Mouse (Mus musculus) intestine, embryonic 15.5 days (tissue): Measurements from ENCODE around the gene Slc22a13. TPM values are rescaled to one million over a fixed set of nuclear protein-coding genes. Genes with fewer than 3 reads are reported as not detected.

Experiments used
- ATAC-seq: fragments of 200-750 bp; cut with Nextera tagmentation; 2 replicates; pipeline ENCODE4 v1.8.0; 2017; ENCODE audit warnings: moderate TSS enrichment, moderate library complexity
- H3K27ac ChIP-seq: fragments of 300-500 bp; sonication (generic); 2 replicates; pipeline ENCODE4 v1.5.1; 2015; ENCODE audit warnings: mild to moderate bottlenecking, inconsistent platforms
- H3K27me3 ChIP-seq: fragments of 300-500 bp; sonication (generic); replicated peaks from 2 replicates; pipeline ENCODE4 v1.6.1; 2015; ENCODE audit warnings: inconsistent platforms
- H3K36me3 ChIP-seq: fragments of 300-500 bp; sonication (generic); 2 replicates; pipeline ENCODE4 v1.6.1; 2015; ENCODE audit warnings: inconsistent platforms
- H3K4me1 ChIP-seq: fragments of 300-500 bp; sonication (generic); replicated peaks from 2 replicates; pipeline ENCODE4 v1.6.1; 2015; ENCODE audit warnings: inconsistent platforms
- H3K4me2 ChIP-seq: fragments of 300-500 bp; sonication (generic); replicated peaks from 2 replicates; pipeline ENCODE4 v1.6.1; 2015; ENCODE audit warnings: mild to moderate bottlenecking, inconsistent platforms
- H3K4me3 ChIP-seq: fragments of 300-500 bp; sonication (generic); replicated peaks from 2 replicates; pipeline ENCODE4 v1.5.1; 2015; ENCODE audit warnings: inconsistent platforms
- H3K9ac ChIP-seq: fragments of 300-500 bp; sonication (generic); 2 replicates; pipeline ENCODE4 v1.6.1; 2015; ENCODE audit warnings: inconsistent platforms
- H3K9me3 ChIP-seq: fragments of 300-500 bp; sonication (generic); 2 replicates; pipeline ENCODE4 v1.6.1; 2016; ENCODE audit warnings: inconsistent platforms
- WGBS: fragments of 180-500 bp; shearing (Covaris S2); methylation state at CpG from one replicate; pipeline ENCODE4 v1.1.7; 2015; 5-methylcytosine and 5-hydroxymethylcytosine counted together
- polyA plus RNA-seq: library from polyadenylated mRNA; unstranded; fragments of >200 nt; fragmentation: Nextera tagmentation; extraction: Ambion mirVana; gene quantifications from 2 replicates; pipeline ENCODE4 v1.2.1, GENCODE M21; 2015

Gene Slc22a13
- polyA plus RNA-seq, 1 experiment from 2014 or later = not detected

- no peak overlapping the region for H3K27ac ChIP-seq
- H3K9me3 ChIP-seq = no peaks in the 10 kb centered on the region
- no peaks in the 10 kb centered on the region for H3K36me3 ChIP-seq
- WGBS = 69% methylated on average over 13 of the region's 13 CpGs
- H3K9ac ChIP-seq = no peak overlapping the region
- ATAC-seq = no peak
- H3K4me2 ChIP-seq = no peak overlapping the region
- no peaks in the 10 kb centered on the region for H3K4me1 ChIP-seq
- no peak overlapping the region for H3K4me3 ChIP-seq
- H3K27me3 ChIP-seq = no peaks in the 10 kb centered on the region
Observed at GRCm38 (mm10) chr9:119146098-119146770, 62.7 kb downstream of the Slc22a13 start.

GRCm38 (mm10) chr9:119145638-119146037, 63.3 kb downstream of the Slc22a13 start:
- H3K4me1 ChIP-seq = no peaks in the 10 kb centered on the region
- no peak for ATAC-seq
- no peaks in the 10 kb centered on the region for H3K27me3 ChIP-seq
- H3K9ac ChIP-seq = no peak overlapping the region
- 66% methylated on average over 6 of the region's 6 CpGs for WGBS
- no peaks in the 10 kb centered on the region for H3K9me3 ChIP-seq
- no peak overlapping the region for H3K4me2 ChIP-seq
- no peak overlapping the region for H3K27ac ChIP-seq
- no peaks in the 10 kb centered on the region for H3K36me3 ChIP-seq
- no peak overlapping the region for H3K4me3 ChIP-seq

GRCm38 (mm10) chr9:119145137-119145536, 63.8 kb downstream of the Slc22a13 start:
- H3K9ac ChIP-seq = no peak overlapping the region
- no peaks in the 10 kb centered on the region for H3K27me3 ChIP-seq
- H3K4me2 ChIP-seq = no peak overlapping the region
- no peak overlapping the region for H3K27ac ChIP-seq
- WGBS = 57% methylated on average over 10 of the region's 10 CpGs
- H3K4me3 ChIP-seq = no peak overlapping the region
- H3K36me3 ChIP-seq = no peaks in the 10 kb centered on the region
- ATAC-seq = no peak
- no peaks in the 10 kb centered on the region for H3K9me3 ChIP-seq
- H3K4me1 ChIP-seq = no peaks in the 10 kb centered on the region

- no peak for ATAC-seq
- Histone ChIP-seq H3K4me3 (no peak overlapping the region), H3K27me3 (no peaks in the 10 kb centered on the region), H3K36me3 (no peaks in the 10 kb centered on the region), H3K27ac (no peak overlapping the region), H3K4me2 (no peak overlapping the region), H3K4me1 (no peaks in the 10 kb centered on the region), H3K9ac (no peak overlapping the region), H3K9me3 (no peaks in the 10 kb centered on the region)
- WGBS = 79% methylated on average over 8 of the region's 8 CpGs
Observed at GRCm38 (mm10) chr9:119144696-119145095, 64.2 kb downstream of the Slc22a13 start.

GRCm38 (mm10) chr9:119143372-119143771, 65.5 kb downstream of the Slc22a13 start:
- H3K9me3 ChIP-seq = no peaks in the 10 kb centered on the region
- H3K36me3 ChIP-seq = no peaks in the 10 kb centered on the region
- H3K4me1 ChIP-seq = no peaks in the 10 kb centered on the region
- no peak overlapping the region for H3K9ac ChIP-seq
- no peak overlapping the region for H3K4me2 ChIP-seq
- WGBS = 72% methylated on average over 9 of the region's 9 CpGs
- no peak overlapping the region for H3K27ac ChIP-seq
- H3K27me3 ChIP-seq = no peaks in the 10 kb centered on the region
- no peak overlapping the region for H3K4me3 ChIP-seq
- ATAC-seq = no peak

Other genes starting within 250 kb of the Slc22a13 start
- gene Vill, start 156.3 kb downstream of the Slc22a13 start, polyA plus RNA-seq = 16.1 and 17.2 TPM in 2 replicates
- gene Plcd1, start 115.6 kb downstream of the Slc22a13 start, polyA plus RNA-seq = 16.8 and 18.7 TPM in 2 replicates
- 0.51 and 0.72 TPM in 2 replicates for gene Dlec1, start 106.6 kb downstream of the Slc22a13 start, polyA plus RNA-seq
- 1.9 and 2.2 TPM in 2 replicates for gene Acaa1b, start 52.0 kb downstream of the Slc22a13 start, polyA plus RNA-seq
- gene Gm47289, start 49.9 kb downstream of the Slc22a13 start, polyA plus RNA-seq = not detected in 2 replicates
- gene Oxsr1, start 113.3 kb upstream of the Slc22a13 start, polyA plus RNA-seq = 12.0 and 12.1 TPM in 2 replicates
- gene Acaa1a, start 130.6 kb upstream of the Slc22a13 start, polyA plus RNA-seq = 95.2 and 108 TPM in 2 replicates
- 29.8 and 32.1 TPM in 2 replicates for gene Myd88, start 132.3 kb upstream of the Slc22a13 start, polyA plus RNA-seq
- gene Xylb, start 148.3 kb upstream of the Slc22a13 start, polyA plus RNA-seq = 13.2 and 14.5 TPM in 2 replicates
- 0.06 TPM in 1 of 2 replicates, not detected in the other for gene Slc22a14, start 156.5 kb upstream of the Slc22a13 start, polyA plus RNA-seq
- gene Acvr2b, start 193.0 kb upstream of the Slc22a13 start, polyA plus RNA-seq = 20.9 and 22.7 TPM in 2 replicates
- 19.6 and 19.9 TPM in 2 replicates for gene Exog, start 235.8 kb upstream of the Slc22a13 start, polyA plus RNA-seq